Mouse (Mus musculus) lung, embryonic 14.5 days (tissue): ENCODE measurements around the gene Ctdnep1. TPM values are rescaled to one million over a fixed set of nuclear protein-coding genes. Genes with fewer than 3 reads are reported as not detected.
A peak's percentile ranks its signal among the peaks of the same experiment; 100 is the strongest.

Experiments
- ATAC-seq: fragments of 200-750 bp; cut with Nextera tagmentation; 2 replicates; pipeline ENCODE4 v1.8.0; 2017; ENCODE audit warnings: mild to moderate bottlenecking, moderate TSS enrichment, moderate library complexity; ENCODE audit not compliant: insufficient read depth
- DNase-seq: peaks from one replicate; pipeline ENCODE4 v3.0.0-alpha.2; 2015
- H3K27ac ChIP-seq: fragments of 300-500 bp; sonication (generic); 2 replicates; pipeline ENCODE4 v1.5.1; 2014; ENCODE audit warnings: low read depth, mild to moderate bottlenecking, moderate library complexity
- H3K27me3 ChIP-seq: fragments of 300-500 bp; sonication (generic); 2 replicates; pipeline ENCODE4 v1.6.1; 2014; ENCODE audit warnings: low read length, control low read depth; ENCODE audit not compliant: insufficient read depth
- H3K36me3 ChIP-seq: fragments of 300-500 bp; sonication (generic); 2 replicates; pipeline ENCODE4 v1.6.1; 2014; ENCODE audit warnings: control low read depth; ENCODE audit not compliant: insufficient read depth
- H3K4me1 ChIP-seq: fragments of 300-500 bp; sonication (generic); 2 replicates; pipeline ENCODE4 v1.6.1; 2014; ENCODE audit warnings: antibody characterized with exemption, control low read depth; ENCODE audit not compliant: insufficient read depth
- H3K4me2 ChIP-seq: fragments of 300-500 bp; sonication (generic); 2 replicates; pipeline ENCODE4 v1.6.1; 2014; ENCODE audit warnings: mild to moderate bottlenecking
- H3K4me3 ChIP-seq: fragments of 300-500 bp; sonication (generic); 2 replicates; pipeline ENCODE4 v1.5.1; 2014; ENCODE audit warnings: low read depth, low read length
- H3K9ac ChIP-seq: fragments of 300-500 bp; sonication (generic); 2 replicates; pipeline ENCODE4 v1.6.1; 2014
- H3K9me3 ChIP-seq: fragments of 300-500 bp; sonication (generic); 2 replicates; pipeline ENCODE4 v1.6.1; 2016; ENCODE audit warnings: low read depth, low read length, control low read depth
- CTCF ChIP-seq: IDR thresholded peaks from 2 replicates; pipeline ENCODE4 v1.5.1; 2016; ENCODE audit warnings: antibody characterized with exemption, low read depth
- WGBS: fragments of 180-500 bp; shearing (Covaris S2); extraction: QIAGEN DNeasy Blood & Tissue Kit; methylation state at CpG from one replicate; pipeline ENCODE4 v1.1.7; 2014; 5-methylcytosine and 5-hydroxymethylcytosine counted together
- polyA plus RNA-seq: library from polyadenylated mRNA; unstranded; fragments of >200 nt; fragmentation: Nextera tagmentation; extraction: Ambion mirVana; gene quantifications from 2 replicates; pipeline ENCODE4 v1.2.1, GENCODE M21; 2014

Ctdnep1 gene
- polyA plus RNA-seq, 1 experiment from 2014 or later: 28.3 TPM

DNA sequence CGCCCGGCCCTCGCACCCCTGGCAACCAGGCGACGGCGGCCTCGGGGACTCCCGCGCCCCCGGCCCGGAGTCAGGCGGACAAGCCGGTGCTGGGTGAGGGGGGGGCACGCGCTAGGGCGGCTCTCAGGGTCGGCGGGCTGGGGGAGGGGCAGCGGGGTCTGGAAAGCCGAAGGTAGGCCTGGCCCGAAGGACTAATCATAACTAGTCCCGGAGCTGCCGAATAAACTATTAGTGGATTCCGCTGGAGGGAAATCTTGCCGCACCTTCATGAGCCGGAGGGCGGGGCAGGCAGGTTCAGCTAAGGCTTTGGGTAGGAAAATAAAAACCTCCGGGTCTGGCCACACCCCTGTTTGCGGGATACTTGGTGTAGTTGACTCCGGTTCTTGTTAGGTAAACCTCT is 44.8 kb upstream of the Ctdnep1 start:
- H3K4me1 ChIP-seq: peaks cover 6% of the 10 kb centered on the region; the same call in 1 of the 2 replicates
- peaks cover 28% of the 10 kb centered on the region for H3K27me3 ChIP-seq
- peak overlapping the region; percentile 54 for H3K4me3 ChIP-seq
- no peak overlapping the region for H3K27ac ChIP-seq
- H3K36me3 ChIP-seq: no peaks in the 10 kb centered on the region
- DNase-seq (peak; percentile 39), ATAC-seq (no peak)
- H3K9ac ChIP-seq: peak overlapping the region; percentile 58
- no peak for TF ChIP-seq CTCF
- no peaks in the 10 kb centered on the region for H3K9me3 ChIP-seq
- 1% methylated on average over 30 of the region's 30 CpGs for WGBS
- peak overlapping the region; percentile 99 for H3K4me2 ChIP-seq

DNA sequence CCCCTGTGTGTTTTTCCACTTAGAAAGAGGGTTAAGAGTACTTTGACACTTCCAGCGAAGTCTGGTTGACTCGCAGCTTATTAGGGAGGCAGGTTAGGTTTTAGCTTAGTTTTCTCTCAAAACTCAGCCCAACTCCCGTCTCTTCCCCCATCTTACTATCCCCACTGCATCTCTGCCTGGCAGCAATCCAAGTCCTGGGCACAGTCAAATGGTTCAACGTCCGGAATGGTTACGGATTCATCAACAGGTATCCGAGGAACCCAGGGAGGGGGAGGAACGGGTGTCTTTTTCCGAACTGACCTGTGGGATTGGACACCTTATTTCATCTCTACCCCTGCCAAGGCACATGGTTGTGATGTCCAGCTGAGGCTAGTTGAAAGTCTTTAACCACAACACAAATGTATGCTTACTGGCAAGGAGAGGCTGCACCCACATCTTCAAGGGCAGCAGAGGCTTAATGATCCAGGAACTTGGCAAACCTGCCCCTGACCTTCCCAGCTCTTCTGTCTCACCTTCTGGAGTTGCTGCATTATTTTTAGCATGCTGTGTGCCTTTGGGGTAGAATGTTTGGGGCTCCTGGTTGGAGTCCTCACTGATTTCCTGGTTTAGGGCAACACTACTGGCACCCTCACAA is 44.1 kb upstream of the Ctdnep1 start:
- Histone ChIP-seq H3K36me3 (0 out of 2 replicates have a peak, but pooled peaks cover under 1% of the 10 kb centered on the region), H3K4me2 (peak overlapping the region; percentile 99), H3K9ac (no peak overlapping the region), H3K4me3 (peak overlapping the region; percentile 54; the same call in 1 of the 2 replicates), H3K4me1 (peaks cover 6% of the 10 kb centered on the region; the same call in 1 of the 2 replicates), H3K27me3 (peaks cover 28% of the 10 kb centered on the region), H3K27ac (no peak overlapping the region), H3K9me3 (no peaks in the 10 kb centered on the region)
- WGBS: 33% methylated on average over 9 of the region's 9 CpGs
- TF ChIP-seq CTCF: no peak
- ATAC-seq (no peak), DNase-seq (no peak)

DNA sequence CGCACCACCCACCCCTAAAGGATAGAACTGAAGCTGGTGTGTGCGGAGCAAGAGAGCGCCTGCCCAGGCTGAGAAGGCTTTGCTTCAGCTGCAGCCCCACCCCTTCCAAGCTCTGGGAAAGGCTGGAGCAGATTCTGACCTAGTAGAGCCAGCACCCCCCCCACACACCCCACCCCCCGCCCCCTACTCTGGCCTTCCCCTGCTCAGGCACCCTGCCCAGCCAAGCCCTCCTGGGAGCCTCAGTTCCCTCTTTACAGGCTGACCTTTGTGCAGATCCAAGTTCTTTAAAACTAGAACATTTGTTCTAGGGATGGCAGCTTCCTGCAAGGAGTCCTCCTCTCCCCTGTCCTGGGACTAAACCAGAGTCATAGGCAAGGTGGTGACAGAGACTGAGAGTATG is 43.6 kb upstream of the Ctdnep1 start:
- H3K9me3 ChIP-seq: no peaks in the 10 kb centered on the region
- ATAC-seq: no peak
- no peak for TF ChIP-seq CTCF
- 28% methylated on average over 4 of the region's 4 CpGs for whole genome bisulfite sequencing
- H3K4me2 ChIP-seq: peak overlapping the region; percentile 99; the same call in 1 of the 2 replicates
- DNase-seq: no peak
- no peak overlapping the region for H3K9ac ChIP-seq
- H3K4me3 ChIP-seq: no peak overlapping the region
- H3K4me1 ChIP-seq: peaks cover 6% of the 10 kb centered on the region; the same call in 1 of the 2 replicates
- H3K27ac ChIP-seq: no peak overlapping the region
- 0 out of 2 replicates have a peak, but pooled peaks cover 5% of the 10 kb centered on the region for H3K36me3 ChIP-seq
- peaks cover 28% of the 10 kb centered on the region for H3K27me3 ChIP-seq

- H3K27ac ChIP-seq: no peak overlapping the region
- no peak overlapping the region for H3K4me2 ChIP-seq
- H3K9me3 ChIP-seq: no peaks in the 10 kb centered on the region
- no peak for DNase-seq
- H3K9ac ChIP-seq: no peak overlapping the region
- peaks cover 9% of the 10 kb centered on the region; the same call in 1 of the 2 replicates for H3K36me3 ChIP-seq
- peaks cover 28% of the 10 kb centered on the region for H3K27me3 ChIP-seq
- no peak overlapping the region for H3K4me3 ChIP-seq
- TF ChIP-seq CTCF: no peak
- ATAC-seq: no peak
- 73% methylated on average over 5 of the region's 5 CpGs for WGBS
- H3K4me1 ChIP-seq: peaks cover 6% of the 10 kb centered on the region; the same call in 1 of the 2 replicates
Measured at GRCm38 (mm10) chr11:69937834-69938233, 43.1 kb upstream of the Ctdnep1 start.

- Histone ChIP-seq H3K4me3 (no peak overlapping the region), H3K4me2 (no peak overlapping the region), H3K9me3 (no peaks in the 10 kb centered on the region), H3K36me3 (peaks cover 12% of the 10 kb centered on the region; the same call in 1 of the 2 replicates), H3K9ac (no peak overlapping the region), H3K4me1 (peaks cover 6% of the 10 kb centered on the region; the same call in 1 of the 2 replicates), H3K27ac (no peak overlapping the region), H3K27me3 (peaks cover 28% of the 10 kb centered on the region)
- WGBS: 26% methylated on average over 9 of the region's 9 CpGs
- DNase-seq (no peak), ATAC-seq (no peak)
- no peak for TF ChIP-seq CTCF
Measured at GRCm38 (mm10) chr11:69938401-69938979, 42.5 kb upstream of the Ctdnep1 start.

DNA sequence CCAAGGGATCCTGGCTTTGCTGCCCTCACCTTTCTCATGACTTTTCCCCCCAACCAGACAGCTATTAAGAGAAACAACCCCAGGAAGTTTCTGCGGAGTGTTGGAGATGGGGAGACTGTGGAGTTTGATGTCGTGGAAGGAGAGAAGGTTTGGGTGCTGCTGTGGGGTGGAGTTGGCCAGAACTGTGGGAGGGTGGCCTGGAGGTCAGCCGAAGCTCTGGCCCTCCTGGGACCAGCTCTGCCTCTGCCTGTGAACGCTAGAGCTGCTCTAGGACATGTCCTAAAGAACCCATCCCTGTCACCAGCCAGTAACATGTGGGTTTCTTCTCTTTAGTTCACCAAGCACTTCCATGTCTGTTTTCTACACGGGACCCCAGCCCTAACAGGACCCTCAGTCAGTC is 41.8 kb upstream of the Ctdnep1 start:
- no peak overlapping the region for H3K4me2 ChIP-seq
- TF ChIP-seq CTCF: no peak
- H3K9me3 ChIP-seq: no peaks in the 10 kb centered on the region
- H3K36me3 ChIP-seq: peaks cover 17% of the 10 kb centered on the region; the same call in 1 of the 2 replicates
- H3K4me1 ChIP-seq: peaks cover 6% of the 10 kb centered on the region; the same call in 1 of the 2 replicates
- no peak overlapping the region for H3K9ac ChIP-seq
- 59% methylated on average over 5 of the region's 5 CpGs for WGBS
- ATAC-seq (no peak), DNase-seq (no peak)
- peaks cover 28% of the 10 kb centered on the region for H3K27me3 ChIP-seq
- no peak overlapping the region for H3K4me3 ChIP-seq
- no peak overlapping the region for H3K27ac ChIP-seq

GRCm38 (mm10) chr11:69939731-69940130 is 41.2 kb upstream of the Ctdnep1 start:
- no peak for DNase-seq
- Histone ChIP-seq H3K4me2 (no peak overlapping the region), H3K4me1 (peaks cover 6% of the 10 kb centered on the region; the same call in 1 of the 2 replicates), H3K36me3 (peaks cover 23% of the 10 kb centered on the region; the same call in 1 of the 2 replicates), H3K4me3 (no peak overlapping the region), H3K9me3 (no peaks in the 10 kb centered on the region), H3K9ac (no peak overlapping the region), H3K27ac (no peak overlapping the region), H3K27me3 (peaks cover 26% of the 10 kb centered on the region)
- no peak for TF ChIP-seq CTCF
- 88% methylated on average over 17 of the region's 17 CpGs for WGBS
- no peak for ATAC-seq
